Mouse (Mus musculus) lung, embryonic 16.5 days (tissue): ENCODE data around the gene Dnajc16. TPM values are rescaled to one million over a fixed set of nuclear protein-coding genes. Genes with fewer than 3 reads are reported as not detected.

Experiments used
- ATAC-seq: fragments of 200-750 bp; cut with Nextera tagmentation; 2 replicates; pipeline ENCODE4 v1.8.0; 2017; ENCODE audit warnings: low read depth, mild to moderate bottlenecking, moderate library complexity
- H3K27ac ChIP-seq: fragments of 300-500 bp; sonication (generic); 2 replicates; pipeline ENCODE4 v1.5.1; 2014; ENCODE audit warnings: mild to moderate bottlenecking, control low read depth, low read length
- H3K27me3 ChIP-seq: fragments of 300-500 bp; sonication (generic); 2 replicates; pipeline ENCODE4 v1.6.1; 2014; ENCODE audit warnings: low read depth, low read length, mixed read lengths; ENCODE audit not compliant: control insufficient read depth, insufficient read depth
- H3K36me3 ChIP-seq: fragments of 300-500 bp; sonication (generic); 2 replicates; pipeline ENCODE4 v1.6.1; 2014; ENCODE audit warnings: low read length; ENCODE audit not compliant: control insufficient read depth, insufficient read depth
- H3K4me1 ChIP-seq: fragments of 300-500 bp; sonication (generic); replicated peaks from 2 replicates; pipeline ENCODE4 v1.6.1; 2014; ENCODE audit warnings: low read length, mixed read lengths; ENCODE audit not compliant: control insufficient read depth, insufficient read depth
- H3K4me2 ChIP-seq: fragments of 300-500 bp; sonication (generic); 2 replicates; pipeline ENCODE4 v1.6.1; 2014; ENCODE audit warnings: low read depth, low read length, control low read depth
- H3K4me3 ChIP-seq: fragments of 300-500 bp; sonication (generic); 2 replicates; pipeline ENCODE4 v1.5.1; 2014; ENCODE audit warnings: mild to moderate bottlenecking, low read length, control low read depth
- H3K9ac ChIP-seq: fragments of 300-500 bp; sonication (generic); 2 replicates; pipeline ENCODE4 v1.6.1; 2014; ENCODE audit warnings: low read length, control low read depth
- H3K9me3 ChIP-seq: fragments of 300-500 bp; sonication (generic); 2 replicates; pipeline ENCODE4 v1.6.1; 2016; ENCODE audit warnings: low read length; ENCODE audit not compliant: control insufficient read depth
- WGBS: fragments of 180-500 bp; shearing (Covaris S2); extraction: QIAGEN DNeasy Blood & Tissue Kit; methylation state at CpG from one replicate; pipeline ENCODE4 v1.1.7; 2014; 5-methylcytosine and 5-hydroxymethylcytosine counted together
- polyA plus RNA-seq: library from polyadenylated mRNA; unstranded; fragments of >200 nt; fragmentation: Nextera tagmentation; extraction: Ambion mirVana; gene quantifications from 2 replicates; pipeline ENCODE4 v1.2.1, GENCODE M21; 2015

Gene Dnajc16
- 4.3 and 4.7 TPM in 2 replicates for polyA plus RNA-seq

DNA sequence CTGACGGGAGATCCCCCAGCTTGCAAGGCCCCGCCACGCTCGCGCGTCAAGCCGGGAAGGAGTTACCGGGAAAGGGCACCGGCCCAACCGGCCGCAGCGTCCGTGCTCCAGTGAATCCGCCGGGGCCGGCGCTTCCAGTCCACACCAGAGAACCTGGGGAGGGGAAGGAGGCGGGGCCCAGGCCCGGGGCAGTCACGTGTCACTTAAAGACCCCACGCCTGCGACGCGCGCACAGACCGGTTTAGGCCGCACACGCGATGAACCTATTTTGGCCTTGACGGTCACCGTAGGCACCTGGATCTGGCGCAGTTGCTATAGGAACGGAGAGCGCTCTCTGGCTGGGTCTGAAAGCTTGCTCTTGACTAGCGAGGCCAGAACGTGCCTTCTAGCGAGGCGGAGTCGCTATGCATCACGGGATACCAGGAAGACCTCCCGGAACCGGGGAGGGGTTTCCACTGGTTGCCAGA is at the start of gene Dnajc16:
Gene Dnajc16, minus strand, starts transcription at position 408 of the 467 bp plus-strand sequence.
- H3K4me2 ChIP-seq: peak within 1 kb of the TSS; percentile 88
- peak within 1 kb of the TSS; percentile 70 for H3K27ac ChIP-seq
- WGBS: 0% methylated on average over 36 of the region's 42 CpGs
- no peaks in the 10 kb centered on the region for H3K36me3 ChIP-seq
- H3K4me1 ChIP-seq: peaks cover 25% of the 10 kb centered on the region
- H3K27me3 ChIP-seq: no peaks in the 10 kb centered on the region
- peak within 1 kb of the TSS; percentile 90 for H3K4me3 ChIP-seq
- peak; percentile 86 for ATAC-seq
- no peaks in the 10 kb centered on the region for H3K9me3 ChIP-seq
- peak within 1 kb of the TSS; percentile 97 for H3K9ac ChIP-seq

DNA sequence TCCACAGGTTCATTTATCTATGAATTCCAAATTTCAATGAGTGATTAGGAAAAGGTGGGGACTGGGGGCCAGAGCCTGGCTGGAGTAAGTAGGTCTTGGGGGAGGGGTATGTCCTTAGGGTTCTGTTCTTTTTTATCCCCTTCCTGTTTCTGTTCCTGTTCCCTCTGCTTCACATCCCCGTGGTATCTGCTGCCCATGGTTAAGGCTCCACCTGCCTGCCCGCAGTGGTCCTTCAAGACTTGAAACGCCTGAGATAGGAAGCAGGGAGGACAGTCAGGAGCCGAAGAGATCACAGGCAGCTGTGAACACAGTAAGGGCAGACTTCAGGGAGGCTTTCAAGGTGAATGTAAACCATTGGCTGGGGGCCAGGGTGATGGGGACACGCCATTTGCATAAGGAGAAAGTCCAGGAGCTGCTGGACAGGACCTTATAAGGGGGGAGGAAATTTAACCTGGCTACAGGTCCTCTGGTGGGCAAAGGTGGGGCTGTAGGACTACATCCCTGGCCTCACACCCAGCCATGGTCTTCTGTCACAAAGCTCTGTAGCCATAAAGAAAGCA is 43.9 kb upstream of the Dnajc16 start:
- H3K4me2 ChIP-seq: no peak overlapping the region
- no peak overlapping the region for H3K4me3 ChIP-seq
- H3K36me3 ChIP-seq: no peaks in the 10 kb centered on the region
- H3K27ac ChIP-seq: no peak overlapping the region
- no peak for ATAC-seq
- H3K9me3 ChIP-seq: no peaks in the 10 kb centered on the region
- no peaks in the 10 kb centered on the region for H3K4me1 ChIP-seq
- 33% methylated on average over 5 of the region's 5 CpGs for WGBS
- H3K27me3 ChIP-seq: no peaks in the 10 kb centered on the region
- no peak overlapping the region for H3K9ac ChIP-seq

DNA sequence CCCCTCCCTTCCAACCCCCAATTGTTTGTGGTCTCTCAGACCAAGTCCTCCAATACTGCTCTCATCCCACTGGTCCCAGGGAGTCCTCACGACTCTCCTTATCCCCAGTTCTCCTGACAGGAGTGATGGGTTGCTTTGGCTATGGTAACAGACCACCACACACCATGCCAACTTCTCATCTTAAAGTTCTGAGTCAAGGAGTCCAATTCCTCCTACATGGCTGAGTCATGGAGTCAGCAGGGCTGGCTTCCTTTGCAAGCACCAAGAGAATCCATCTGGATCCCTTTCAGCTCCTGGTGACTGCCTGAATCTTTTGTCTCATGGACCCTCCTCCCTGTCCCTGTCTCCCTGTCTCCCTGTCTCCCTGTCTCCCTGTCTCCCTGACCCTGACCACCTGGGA is 43.2 kb upstream of the Dnajc16 start:
- Histone ChIP-seq H3K36me3 (no peaks in the 10 kb centered on the region), H3K9ac (no peak overlapping the region), H3K4me3 (no peak overlapping the region), H3K27ac (no peak overlapping the region), H3K9me3 (no peaks in the 10 kb centered on the region), H3K27me3 (no peaks in the 10 kb centered on the region), H3K4me1 (no peaks in the 10 kb centered on the region), H3K4me2 (no peak overlapping the region)
- no peak for ATAC-seq
- 30% methylated on average over 1 of the region's 1 CpGs for WGBS

DNA sequence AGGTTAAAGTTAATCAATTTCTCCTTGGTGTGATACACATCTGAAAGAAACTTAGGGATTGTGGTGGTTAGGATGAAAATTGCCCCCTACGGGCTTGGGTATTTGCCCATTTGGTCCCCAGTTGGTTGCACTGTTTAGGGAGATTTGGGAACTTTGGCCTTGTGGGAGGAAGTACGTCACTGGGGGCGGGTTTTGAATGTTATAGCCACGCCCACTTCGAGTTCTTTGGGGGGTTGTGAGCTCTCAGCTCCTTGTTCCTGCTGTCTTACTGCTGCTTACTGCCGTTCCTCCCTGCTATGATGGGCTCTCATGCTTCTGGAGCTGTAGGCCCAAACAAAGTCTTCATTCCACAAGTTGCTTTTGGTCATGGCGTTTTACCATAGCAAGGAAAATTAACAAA is 40.6 kb upstream of the Dnajc16 start:
- WGBS: 74% methylated on average over 7 of the region's 7 CpGs
- H3K4me1 ChIP-seq: no peaks in the 10 kb centered on the region
- H3K4me3 ChIP-seq: no peak overlapping the region
- no peaks in the 10 kb centered on the region for H3K9me3 ChIP-seq
- H3K27me3 ChIP-seq: no peaks in the 10 kb centered on the region
- no peak overlapping the region for H3K9ac ChIP-seq
- H3K4me2 ChIP-seq: no peak overlapping the region
- ATAC-seq: no peak
- H3K27ac ChIP-seq: no peak overlapping the region
- no peaks in the 10 kb centered on the region for H3K36me3 ChIP-seq

DNA sequence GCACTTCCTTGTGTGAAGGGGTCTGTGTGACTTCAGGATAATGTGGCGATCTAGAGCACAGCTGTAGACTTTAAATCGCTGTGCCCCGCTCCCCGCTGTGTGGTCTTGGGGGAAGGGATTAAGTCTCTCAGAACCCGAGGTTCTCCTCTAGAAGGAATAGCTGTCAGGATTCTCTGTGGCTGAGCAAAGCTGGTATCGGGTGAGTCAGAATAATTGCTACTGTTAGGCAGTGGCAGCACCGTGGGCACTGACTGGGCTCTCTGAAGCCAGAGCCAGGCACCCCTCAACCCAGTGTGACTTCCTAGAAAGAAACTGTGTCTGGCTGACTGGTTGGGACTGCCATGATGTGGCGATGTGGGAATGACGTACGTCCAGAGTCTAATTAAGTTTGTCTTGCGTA is 39.6 kb upstream of the Dnajc16 start:
- no peaks in the 10 kb centered on the region for H3K9me3 ChIP-seq
- 56% methylated on average over 11 of the region's 11 CpGs for WGBS
- H3K4me1 ChIP-seq: no peaks in the 10 kb centered on the region
- no peak overlapping the region for H3K4me2 ChIP-seq
- no peak overlapping the region for H3K27ac ChIP-seq
- no peak overlapping the region for H3K9ac ChIP-seq
- H3K36me3 ChIP-seq: no peaks in the 10 kb centered on the region
- ATAC-seq: no peak
- no peaks in the 10 kb centered on the region for H3K27me3 ChIP-seq
- H3K4me3 ChIP-seq: no peak overlapping the region

DNA sequence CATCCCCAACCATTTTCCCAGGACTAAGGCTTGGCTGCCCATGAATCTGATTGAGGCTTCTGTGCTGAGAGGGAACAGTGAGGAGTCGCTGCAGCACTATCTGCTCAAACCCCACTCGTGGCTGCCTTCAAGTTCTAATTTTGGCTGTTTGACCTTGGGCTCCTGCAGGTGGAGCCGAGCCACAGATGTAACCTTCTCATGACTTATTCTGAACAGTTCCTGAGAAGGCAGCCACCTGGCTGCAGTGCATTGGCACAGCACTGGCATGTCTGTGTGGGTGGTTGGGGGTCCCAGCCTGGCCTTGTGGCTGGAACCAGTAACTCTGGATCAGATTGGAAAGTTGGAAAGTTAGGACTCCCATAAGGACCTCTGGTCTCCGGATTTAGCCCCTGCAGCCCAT is 37.4 kb upstream of the Dnajc16 start:
- Histone ChIP-seq H3K4me1 (no peaks in the 10 kb centered on the region), H3K4me2 (no peak overlapping the region), H3K27me3 (no peaks in the 10 kb centered on the region), H3K4me3 (no peak overlapping the region), H3K27ac (no peak overlapping the region), H3K9me3 (no peaks in the 10 kb centered on the region), H3K36me3 (no peaks in the 10 kb centered on the region), H3K9ac (no peak overlapping the region)
- no peak for ATAC-seq
- 53% methylated on average over 4 of the region's 4 CpGs for WGBS

DNA sequence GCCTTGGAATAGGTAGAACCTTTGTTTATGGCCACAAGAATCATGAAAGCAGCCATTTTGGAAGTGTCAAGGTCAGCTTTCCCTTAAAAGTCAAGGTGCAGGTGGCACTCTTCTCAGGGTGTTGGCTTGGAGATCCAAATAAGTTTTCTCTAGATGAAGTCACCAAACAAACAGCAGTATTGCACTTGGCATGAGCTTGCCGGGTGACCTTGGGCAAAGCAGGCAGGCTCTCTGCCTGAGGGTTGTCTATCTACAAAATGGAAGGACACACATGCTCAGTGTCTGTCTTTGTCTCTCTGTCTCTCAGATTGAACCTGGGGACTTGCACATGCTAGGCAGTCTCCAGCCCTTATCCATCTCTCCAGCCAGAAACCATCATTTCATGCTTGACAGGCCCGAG is 36.7 kb upstream of the Dnajc16 start:
- WGBS: 80% methylated on average over 2 of the region's 2 CpGs
- no peaks in the 10 kb centered on the region for H3K27me3 ChIP-seq
- H3K4me3 ChIP-seq: no peak overlapping the region
- no peak overlapping the region for H3K9ac ChIP-seq
- H3K4me2 ChIP-seq: no peak overlapping the region
- H3K9me3 ChIP-seq: no peaks in the 10 kb centered on the region
- H3K36me3 ChIP-seq: no peaks in the 10 kb centered on the region
- no peak for ATAC-seq
- no peaks in the 10 kb centered on the region for H3K4me1 ChIP-seq
- no peak overlapping the region for H3K27ac ChIP-seq

DNA sequence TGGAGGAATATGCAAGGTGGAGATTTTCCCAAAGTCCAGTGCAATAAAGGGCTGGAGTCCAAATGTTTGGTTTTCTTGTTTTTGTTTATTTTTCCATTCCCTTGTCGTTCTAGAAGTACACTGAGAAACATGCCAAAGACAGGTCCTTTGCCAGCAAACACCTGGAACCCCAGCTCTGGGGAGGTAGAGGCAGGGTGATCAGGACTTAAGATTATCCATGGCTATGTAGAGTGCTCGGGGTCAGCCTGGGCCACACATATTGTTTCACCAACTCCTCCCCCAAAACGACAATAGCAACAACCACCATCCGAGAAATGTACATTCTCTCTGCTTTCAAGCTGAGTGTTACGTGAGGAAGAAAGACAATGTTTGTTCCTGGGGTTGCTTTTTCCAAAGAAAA is 35.3 kb upstream of the Dnajc16 start, which contains the start of gene Cela2a:
Gene Cela2a, minus strand, starts transcription at position 101 of the 400 bp plus-strand sequence.
- Histone ChIP-seq H3K27me3 (no peaks in the 10 kb centered on the region), H3K36me3 (no peaks in the 10 kb centered on the region), H3K27ac (no peak within 1 kb of the TSS), H3K4me1 (no peaks in the 10 kb centered on the region), H3K9ac (no peak within 1 kb of the TSS), H3K4me2 (no peak within 1 kb of the TSS), H3K9me3 (no peaks in the 10 kb centered on the region), H3K4me3 (no peak within 1 kb of the TSS)
- ATAC-seq: no peak
- 40% methylated on average over 5 of the region's 5 CpGs for WGBS

DNA sequence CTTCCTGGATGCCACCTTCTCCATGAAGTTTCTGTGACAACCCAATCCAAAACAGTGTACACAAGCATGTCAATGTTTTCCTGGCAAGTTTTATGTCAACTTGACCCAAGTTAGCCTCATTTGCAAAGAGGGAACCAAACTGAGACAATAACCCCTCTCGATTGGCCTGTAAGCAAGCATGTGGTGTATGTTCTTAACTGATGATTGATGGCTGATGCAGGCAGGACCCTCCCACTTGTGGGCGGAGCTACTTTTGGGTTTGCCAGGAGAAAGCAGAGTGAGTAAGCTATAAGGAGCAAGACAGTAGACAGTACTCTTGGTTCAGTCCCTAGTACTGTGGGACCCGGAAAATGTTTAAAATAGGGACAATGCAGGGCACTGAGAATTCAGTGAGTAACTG is 32.2 kb upstream of the Dnajc16 start:
- 43% methylated on average over 3 of the region's 3 CpGs for WGBS
- Histone ChIP-seq H3K4me2 (no peak overlapping the region), H3K9ac (no peak overlapping the region), H3K4me1 (no peaks in the 10 kb centered on the region), H3K9me3 (no peaks in the 10 kb centered on the region), H3K36me3 (no peaks in the 10 kb centered on the region), H3K27me3 (no peaks in the 10 kb centered on the region), H3K27ac (no peak overlapping the region), H3K4me3 (no peak overlapping the region)
- ATAC-seq: no peak

DNA sequence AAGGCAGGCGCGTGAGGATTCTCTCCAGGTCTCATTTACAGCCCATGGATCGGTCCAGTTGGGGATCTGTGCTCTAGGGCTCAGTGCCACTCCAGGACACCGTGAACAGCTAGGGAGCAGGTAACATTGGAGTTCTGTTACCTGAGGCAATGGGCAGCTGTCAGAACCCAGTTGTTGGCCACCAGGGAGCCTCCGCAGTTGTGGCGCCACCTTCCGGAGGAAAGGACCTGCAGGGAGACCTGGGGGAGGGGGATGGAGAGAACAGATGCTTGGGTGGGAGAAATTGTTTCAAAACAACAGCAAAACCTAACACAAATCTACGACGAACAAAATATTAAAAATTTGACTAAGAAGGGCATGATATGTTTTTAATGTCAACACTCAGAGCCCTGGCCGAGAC is 31.4 kb upstream of the Dnajc16 start:
- Histone ChIP-seq H3K27ac (no peak overlapping the region), H3K27me3 (no peaks in the 10 kb centered on the region), H3K4me3 (no peak overlapping the region), H3K36me3 (no peaks in the 10 kb centered on the region), H3K9ac (no peak overlapping the region), H3K4me2 (no peak overlapping the region), H3K9me3 (no peaks in the 10 kb centered on the region), H3K4me1 (no peaks in the 10 kb centered on the region)
- WGBS: 74% methylated on average over 10 of the region's 10 CpGs
- no peak for ATAC-seq
